Mouse (Mus musculus): ENCODE results near the gene Chst13. TPM values are rescaled to one million over a fixed set of nuclear protein-coding genes. Genes with fewer than 3 reads are reported as not detected.

The Chst13 gene
- polyA plus RNA-seq, 1 experiment from 2014 or later, result not detected

DNA sequence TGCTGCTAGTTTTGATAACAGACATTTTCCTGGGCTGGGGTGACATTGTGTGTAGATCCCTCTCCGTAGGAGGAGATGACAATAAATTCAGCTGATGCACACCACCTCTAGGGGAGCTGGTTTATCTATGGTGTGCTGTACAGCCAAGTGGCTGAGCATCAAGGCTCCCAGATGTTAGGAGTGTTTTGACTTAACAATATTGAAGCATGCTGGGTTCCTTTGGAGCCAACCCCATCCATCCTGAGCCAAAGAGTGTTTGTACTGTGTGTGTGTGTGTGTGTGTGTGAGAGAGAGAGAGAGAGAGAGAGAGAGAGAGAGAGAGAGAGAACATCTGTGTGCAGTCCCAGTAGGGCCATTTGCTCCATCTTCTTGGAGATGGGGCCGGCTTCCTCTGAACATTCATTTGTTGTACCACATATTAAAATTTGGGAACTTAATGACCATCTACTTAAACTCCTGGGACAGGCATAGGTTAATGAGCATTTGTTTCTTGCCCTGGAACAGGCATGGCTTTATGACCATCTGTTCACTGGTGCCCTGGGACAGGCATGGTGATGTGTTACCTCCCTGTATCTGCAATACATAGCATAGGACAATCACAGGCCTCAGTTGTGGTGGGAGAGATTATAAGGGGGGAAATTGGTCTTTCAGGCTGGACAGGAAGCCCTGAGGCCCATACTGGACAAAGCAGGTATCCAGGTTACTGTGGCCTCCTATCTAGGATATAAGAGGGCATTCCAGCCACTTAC is 7.3 kb downstream of the Chst13 start:
- no peak overlapping the region for H3K4me2 ChIP-seq (replicated peaks)
- no peak overlapping the region for H3K9ac ChIP-seq (replicated peaks)
- no peaks in the 10 kb centered on the region for H3K4me1 ChIP-seq (replicated peaks)
- WGBS, result 79% methylated on average over 2 of the region's 2 CpGs
- H3K4me3 ChIP-seq (replicated peaks), result no peak overlapping the region
- ATAC-seq, result no peak
- no peaks in the 10 kb centered on the region for H3K36me3 ChIP-seq
- H3K27ac ChIP-seq, result no peak overlapping the region
- H3K9me3 ChIP-seq, result no peaks in the 10 kb centered on the region
- no peaks in the 10 kb centered on the region for H3K27me3 ChIP-seq

DNA sequence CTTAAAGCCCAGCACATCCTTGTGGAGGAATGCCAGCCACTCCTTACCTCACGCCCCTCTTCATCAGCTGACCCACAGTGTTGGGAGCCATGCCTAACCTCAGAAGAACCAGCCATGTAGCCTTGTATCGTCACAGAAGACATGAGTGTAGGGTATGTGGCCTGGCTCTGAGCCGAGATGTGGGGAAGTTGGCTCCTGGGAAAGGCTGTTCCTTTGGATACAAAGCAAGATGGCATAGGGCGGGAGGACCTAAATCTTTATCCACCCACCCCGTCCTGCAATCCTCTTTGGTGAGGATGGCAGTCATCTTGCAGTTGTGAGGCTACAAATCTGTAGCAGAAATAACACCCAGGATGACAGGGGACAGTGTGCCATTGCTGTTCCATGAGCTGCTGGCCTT is 9.0 kb downstream of the Chst13 start:
- no peak overlapping the region for H3K27ac ChIP-seq
- no peak for ATAC-seq
- no peak overlapping the region for H3K9ac ChIP-seq (replicated peaks)
- H3K27me3 ChIP-seq, result no peaks in the 10 kb centered on the region
- H3K4me3 ChIP-seq (replicated peaks), result no peak overlapping the region
- WGBS, result 89% methylated on average over 5 of the region's 5 CpGs
- H3K36me3 ChIP-seq, result no peaks in the 10 kb centered on the region
- no peak overlapping the region for H3K4me2 ChIP-seq (replicated peaks)
- no peaks in the 10 kb centered on the region for H3K9me3 ChIP-seq
- no peaks in the 10 kb centered on the region for H3K4me1 ChIP-seq (replicated peaks)

DNA sequence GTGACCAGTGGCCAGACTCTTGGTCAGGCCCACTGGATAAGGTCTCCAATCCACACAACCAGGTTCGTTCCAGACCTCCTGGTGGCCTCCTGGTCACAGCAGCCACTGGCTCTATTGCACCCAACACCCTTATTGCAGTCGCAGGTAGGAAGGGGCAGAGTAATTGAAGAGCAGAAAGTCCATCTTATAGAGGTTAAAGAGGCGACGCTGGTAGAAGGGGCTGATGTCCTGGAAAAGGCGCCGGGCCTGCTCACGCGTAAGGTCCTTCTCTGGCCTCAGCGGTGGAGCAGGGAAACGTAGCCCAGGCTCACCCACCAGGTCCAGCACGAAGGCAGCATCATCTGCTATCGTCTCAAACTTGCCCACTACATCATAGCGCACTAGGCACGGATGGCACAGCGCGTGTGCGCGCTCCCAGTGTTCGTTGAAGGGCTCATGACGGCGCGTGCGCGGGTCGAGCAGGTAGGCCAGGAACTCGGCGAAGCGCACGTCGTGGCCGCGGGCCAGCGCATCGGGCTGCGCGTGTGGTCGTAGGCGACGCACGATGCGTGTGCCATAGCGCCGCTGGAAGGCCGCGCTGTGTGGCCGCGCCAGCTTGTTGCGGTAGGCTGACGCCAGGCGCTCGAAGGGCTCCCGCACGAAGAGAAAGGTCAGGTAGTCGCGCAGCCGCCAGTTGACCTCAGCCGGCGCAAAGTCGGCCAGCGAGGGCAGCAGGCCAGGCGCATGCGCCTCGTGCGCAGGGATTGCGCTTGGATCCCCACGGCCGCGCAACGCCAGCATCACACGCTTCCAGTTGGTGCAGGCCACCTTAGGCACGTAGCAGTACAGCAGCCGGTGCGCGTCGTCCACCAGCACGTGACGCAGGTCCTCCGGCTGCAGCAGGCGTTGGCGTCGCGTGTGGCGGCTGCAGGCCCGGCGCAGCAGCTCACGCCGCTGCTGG is 15.9 kb downstream of the Chst13 start:
- no peak overlapping the region for H3K27ac ChIP-seq
- H3K4me1 ChIP-seq (replicated peaks), result no peaks in the 10 kb centered on the region
- no peak overlapping the region for H3K4me3 ChIP-seq (replicated peaks)
- no peaks in the 10 kb centered on the region for H3K27me3 ChIP-seq
- H3K9me3 ChIP-seq, result peaks cover 8% of the 10 kb centered on the region; the same call in 1 of the 2 replicates
- H3K4me2 ChIP-seq (replicated peaks), result no peak overlapping the region
- 90% methylated on average over 87 of the region's 87 CpGs for WGBS
- H3K9ac ChIP-seq (replicated peaks), result no peak overlapping the region
- no peaks in the 10 kb centered on the region for H3K36me3 ChIP-seq
- no peak for ATAC-seq

DNA sequence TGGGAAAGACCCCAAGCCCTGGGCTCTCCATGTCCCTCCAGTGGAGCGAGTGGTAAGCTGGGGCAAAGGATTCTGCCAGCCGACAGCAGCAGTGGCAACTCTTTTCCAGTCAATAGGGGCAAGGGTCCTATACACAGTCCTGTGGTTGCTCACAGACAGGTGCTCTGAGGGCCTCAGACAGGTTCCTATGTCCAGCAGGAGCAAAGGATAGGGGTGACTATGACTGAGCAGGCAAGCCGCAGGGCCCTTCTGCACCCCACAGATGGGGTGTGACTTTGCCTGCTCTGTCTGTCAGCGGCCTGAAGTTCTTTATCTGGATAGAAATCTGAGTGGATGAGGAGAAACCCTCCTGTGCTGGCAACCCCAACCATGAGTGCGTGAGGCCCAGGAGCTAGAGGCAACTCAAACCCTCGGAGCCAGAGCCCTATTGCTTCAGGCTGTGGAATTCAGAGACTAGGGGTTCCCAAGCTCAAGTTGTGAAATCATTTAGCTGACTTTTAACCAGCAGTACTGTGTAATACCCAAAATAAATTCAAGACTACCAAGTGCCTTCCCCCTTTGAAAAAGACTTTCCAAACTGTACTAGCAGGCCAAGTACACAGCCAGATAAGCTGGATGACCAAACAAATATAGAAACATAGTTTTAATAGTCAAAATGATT is 18.5 kb downstream of the Chst13 start:
- Histone ChIP-seq H3K4me2 (replicated peaks) (no peak overlapping the region), H3K27me3 (no peaks in the 10 kb centered on the region), H3K4me1 (replicated peaks) (no peaks in the 10 kb centered on the region), H3K9ac (replicated peaks) (no peak overlapping the region), H3K9me3 (peaks cover 8% of the 10 kb centered on the region; the same call in 1 of the 2 replicates), H3K4me3 (replicated peaks) (no peak overlapping the region), H3K36me3 (no peaks in the 10 kb centered on the region), H3K27ac (no peak overlapping the region)
- no peak for ATAC-seq
- 91% methylated on average over 6 of the region's 6 CpGs for WGBS

DNA sequence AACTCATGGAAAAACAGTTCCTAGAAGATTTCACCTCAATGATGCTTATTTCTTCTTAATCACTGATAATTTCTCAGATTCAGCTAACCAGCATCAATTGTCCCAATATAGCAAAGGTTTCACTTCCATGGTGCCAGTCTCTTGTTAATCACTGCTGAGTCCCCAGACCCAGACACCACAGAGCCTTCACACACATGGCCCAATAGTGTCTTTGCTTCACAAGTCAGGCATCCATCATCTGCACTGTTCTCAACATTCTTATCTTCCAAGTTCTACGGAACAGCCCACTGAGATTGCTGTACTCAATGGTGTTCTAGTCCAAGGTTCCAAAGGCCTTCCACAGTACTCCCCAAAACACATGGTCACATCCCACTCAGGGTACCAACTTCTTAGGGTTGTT is 24.1 kb downstream of the Chst13 start, which contains the start of gene BC048671:
TSS of gene BC048671 (plus strand) at position 301 of the 400 bp plus-strand sequence.
- Histone ChIP-seq H3K36me3 (no peaks in the 10 kb centered on the region), H3K4me3 (replicated peaks) (no peak within 1 kb of the TSS), H3K27ac (no peak within 1 kb of the TSS), H3K4me2 (replicated peaks) (no peak within 1 kb of the TSS), H3K4me1 (replicated peaks) (no peaks in the 10 kb centered on the region), H3K9me3 (no peaks in the 10 kb centered on the region), H3K9ac (replicated peaks) (no peak within 1 kb of the TSS), H3K27me3 (no peaks in the 10 kb centered on the region)
- no peak for ATAC-seq
- WGBS, result 95% methylated on average over 1 of the region's 1 CpGs

DNA sequence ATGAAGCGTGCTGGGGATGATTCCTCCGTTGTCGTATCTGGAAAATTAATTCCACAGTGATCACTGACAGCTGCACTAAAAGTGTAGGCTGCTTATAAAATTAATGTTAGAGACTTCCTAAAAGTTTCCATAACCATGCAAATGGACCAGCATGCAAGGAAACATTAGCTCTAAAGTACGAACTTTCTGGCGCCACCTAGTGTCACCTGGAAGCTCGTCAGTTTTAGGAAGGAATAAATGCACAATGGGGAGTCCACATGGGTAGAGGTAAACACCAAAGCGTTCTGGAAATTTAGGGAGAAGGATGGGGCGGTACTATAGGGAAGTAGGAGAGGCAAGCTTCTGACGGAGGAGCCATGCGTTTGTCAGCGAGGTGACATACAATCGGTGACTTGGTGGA is 36.7 kb downstream of the Chst13 start:
- WGBS, result 55% methylated on average over 12 of the region's 12 CpGs
- Histone ChIP-seq H3K36me3 (no peaks in the 10 kb centered on the region), H3K4me1 (replicated peaks) (no peaks in the 10 kb centered on the region), H3K27me3 (no peaks in the 10 kb centered on the region), H3K4me2 (replicated peaks) (no peak overlapping the region), H3K27ac (no peak overlapping the region), H3K9me3 (peaks cover 2% of the 10 kb centered on the region; the same call in 1 of the 2 replicates), H3K9ac (replicated peaks) (no peak overlapping the region), H3K4me3 (replicated peaks) (no peak overlapping the region)
- no peak for ATAC-seq

Other genes with a start within 250 kb of the Chst13 start
- gene Vmn1r49, start 246.7 kb downstream of the Chst13 start, polyA plus RNA-seq (2015; fragmentation: Nextera tagmentation; extraction: Ambion mirVana), result not detected in 2 replicates
- gene Vmn1r50, start 223.8 kb downstream of the Chst13 start, polyA plus RNA-seq (2015; fragmentation: Nextera tagmentation; extraction: Ambion mirVana), result not detected in 2 replicates
- gene Vmn1r51, start 202.6 kb downstream of the Chst13 start, polyA plus RNA-seq (2015; fragmentation: Nextera tagmentation; extraction: Ambion mirVana), result not detected in 2 replicates
- not detected in 2 replicates for gene Vmn1r52, start 150.4 kb downstream of the Chst13 start, polyA plus RNA-seq (2015; fragmentation: Nextera tagmentation; extraction: Ambion mirVana)
- gene V1ra8, start 122.4 kb downstream of the Chst13 start, polyA plus RNA-seq (2015; fragmentation: Nextera tagmentation; extraction: Ambion mirVana), result not detected in 2 replicates
- gene Vmn1r53, start 100.7 kb downstream of the Chst13 start, polyA plus RNA-seq (2015; fragmentation: Nextera tagmentation; extraction: Ambion mirVana), result not detected in 2 replicates
- not detected in 2 replicates for gene Vmn1r54, start 78.9 kb downstream of the Chst13 start, polyA plus RNA-seq (2015; fragmentation: Nextera tagmentation; extraction: Ambion mirVana)
- gene BC048671, start 24.0 kb downstream of the Chst13 start, polyA plus RNA-seq (2015; fragmentation: Nextera tagmentation; extraction: Ambion mirVana), result not detected in 2 replicates
- not detected in 2 replicates for gene Uroc1, start 8.1 kb upstream of the Chst13 start, polyA plus RNA-seq (2015; fragmentation: Nextera tagmentation; extraction: Ambion mirVana)
- 11.0 TPM in 2 replicates for gene Zxdc, start 44.3 kb upstream of the Chst13 start, polyA plus RNA-seq (2015; fragmentation: Nextera tagmentation; extraction: Ambion mirVana)
- 6.7 and 8.4 TPM in 2 replicates for gene Cfap100, start 103.6 kb upstream of the Chst13 start, polyA plus RNA-seq (2015; fragmentation: Nextera tagmentation; extraction: Ambion mirVana)
- gene Klf15, start 137.4 kb upstream of the Chst13 start, polyA plus RNA-seq (2015; fragmentation: Nextera tagmentation; extraction: Ambion mirVana), result 8.7 and 9.0 TPM in 2 replicates
- 28.3 and 30.8 TPM in 2 replicates for gene Aldh1l1, start 161.2 kb upstream of the Chst13 start, polyA plus RNA-seq (2015; fragmentation: Nextera tagmentation; extraction: Ambion mirVana)

Measured in midbrain, embryonic 13.5 days (tissue).